Mouse (Mus musculus) small intestine, adult 2 months (tissue): ENCODE data around the gene Apoc4.

Experiments used
- CTCF ChIP-seq: fragments of 200-500 bp; IDR thresholded peaks from 2 replicates; pipeline ENCODE4 v1.5.1; 2012; ENCODE audit warnings: low read depth, mild to moderate bottlenecking, control low read depth, inconsistent platforms, low read length, moderate library complexity, mixed read lengths; ENCODE audit not compliant: insufficient replicate concordance, insufficient read length; ENCODE audit errors: extremely low read depth
- POLR2A ChIP-seq: fragments of 200-500 bp; IDR thresholded peaks from 2 replicates; pipeline ENCODE4 v1.6.1; 2012; ENCODE audit warnings: low read depth, mild to moderate bottlenecking, control low read depth, inconsistent platforms, low read length, moderate library complexity

DNA sequence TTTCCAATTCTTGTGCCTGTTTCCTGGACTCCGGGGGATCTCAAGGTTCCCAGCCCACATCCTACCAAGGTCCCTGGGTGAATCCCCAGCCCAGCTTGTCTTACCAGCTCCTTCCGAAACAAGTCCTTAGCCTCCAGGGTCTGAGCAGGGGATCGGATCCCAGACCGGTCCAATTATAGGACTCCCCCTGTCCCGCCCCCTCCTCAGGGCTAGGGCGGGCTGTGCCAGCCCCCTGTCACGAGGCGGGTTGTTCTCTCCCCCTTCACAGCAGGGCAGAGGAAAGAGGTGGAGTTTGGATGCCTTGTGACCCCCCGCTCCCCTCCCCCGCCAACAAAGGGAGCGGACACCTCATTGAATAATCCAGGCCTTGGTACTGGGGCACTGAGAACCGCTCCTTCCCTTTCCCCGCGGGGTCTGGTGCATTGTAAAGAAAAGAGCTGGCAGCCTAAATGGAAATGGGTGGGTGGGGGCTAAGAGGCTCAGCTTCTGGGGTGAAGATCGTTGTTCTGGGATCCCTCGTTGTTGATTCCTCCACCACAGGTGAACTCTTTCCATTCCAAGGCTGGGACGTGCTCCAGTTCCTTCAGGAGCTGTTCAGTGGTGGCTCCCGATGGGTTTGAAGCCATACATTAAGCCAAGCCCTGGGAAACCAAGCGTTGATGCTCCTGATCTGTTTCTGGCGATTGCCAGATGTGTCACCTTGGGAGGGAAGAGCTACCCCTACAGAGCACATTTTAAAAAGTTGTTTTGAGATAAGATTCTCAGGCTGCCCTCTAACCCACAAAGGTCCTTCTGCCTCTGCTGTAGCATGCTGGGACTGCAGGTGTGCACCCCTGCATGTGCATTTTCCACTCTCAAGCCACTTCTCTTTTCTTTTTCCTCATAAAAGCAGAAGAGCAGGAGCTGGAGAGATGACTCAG is 17.9 kb upstream of the Apoc4 start, which contains the start of gene Apoe:
- TF ChIP-seq CTCF (no peak), POLR2A (no peak)
